Mouse (Mus musculus) MEL (cell line): ENCODE measurements around the gene Slc28a3. TPM values are rescaled to one million over a fixed set of nuclear protein-coding genes. Genes with fewer than 3 reads are reported as not detected.
A peak's percentile ranks its signal among the peaks of the same experiment; 100 is the strongest.

Experiments
- DNase-seq: peaks from one replicate; pipeline ENCODE4 v3.0.0; 2011; ENCODE audit warnings: low read depth, low spot score
- H3K27ac ChIP-seq: 2 replicates; pipeline ENCODE4 v1.5.1; 2012; ENCODE audit warnings: low read depth, mild to moderate bottlenecking, control low read depth, low read length, moderate library complexity; ENCODE audit not compliant: control insufficient read depth
- H3K27me3 ChIP-seq, 2 experiments: fragments of 150-350 bp in 1 of 2; sonication (generic) in 1 of 2; 2 replicates each; pipeline ENCODE4 v1.6.1; 2012; ENCODE audit warnings: low read length in 2 of 2, mild to moderate bottlenecking in 2 of 2, improper control_type of control experiment in 1 of 2, moderate library complexity in 1 of 2; ENCODE audit not compliant: insufficient read depth in 2 of 2, control insufficient read depth in 1 of 2
- H3K36me3 ChIP-seq, 2 experiments: 2 replicates each; pipeline ENCODE4 v1.6.1; 2012 to 2014; ENCODE audit warnings: low read length in 2 of 2, improper control_type of control experiment in 1 of 2, inconsistent platforms in 1 of 2, mild to moderate bottlenecking in 1 of 2; ENCODE audit not compliant: insufficient read depth in 2 of 2, control insufficient read depth in 1 of 2
- H3K4me1 ChIP-seq, 2 experiments: fragments of 150-350 bp in 1 of 2; sonication (generic) in 1 of 2; 2 replicates each; pipeline ENCODE4 v1.6.1; 2012; ENCODE audit warnings: low read length in 2 of 2, improper control_type of control experiment in 1 of 2, mild to moderate bottlenecking in 1 of 2; ENCODE audit not compliant: insufficient read depth in 2 of 2, control insufficient read depth in 1 of 2
- H3K4me3 ChIP-seq, 2 experiments: fragments of 150-350 bp in 1 of 2; sonication (generic) in 1 of 2; 2 replicates each; pipeline ENCODE4 v1.5.1; 2012; ENCODE audit warnings: low read depth in 2 of 2, low read length in 2 of 2, mild to moderate bottlenecking in 2 of 2, moderate library complexity in 2 of 2, control low read depth in 1 of 2, improper control_type of control experiment in 1 of 2; ENCODE audit not compliant: control insufficient read depth in 1 of 2, insufficient read depth in 1 of 2
- H3K79me2 ChIP-seq: 2 replicates; pipeline ENCODE4 v1.6.1; 2012; ENCODE audit warnings: mild to moderate bottlenecking, low read length, moderate library complexity; ENCODE audit not compliant: control insufficient read depth, poor library complexity, insufficient read depth
- H3K9ac ChIP-seq: 2 replicates; pipeline ENCODE4 v1.6.1; 2012; ENCODE audit warnings: low read depth, mild to moderate bottlenecking, control low read depth, low read length, moderate library complexity; ENCODE audit not compliant: control insufficient read depth, poor library complexity, severe bottlenecking
- H3K9me3 ChIP-seq: fragments of 150-350 bp; sonication (generic); replicated peaks from 2 replicates; pipeline ENCODE4 v1.6.1; 2012; ENCODE audit warnings: mild to moderate bottlenecking, low read length, improper control_type of control experiment, moderate library complexity; ENCODE audit not compliant: insufficient read depth
- CHD1 ChIP-seq: IDR thresholded peaks from 2 replicates; pipeline ENCODE4 v1.6.1; 2012; ENCODE audit warnings: low read depth, mild to moderate bottlenecking, inconsistent platforms, low read length, improper control_type of control experiment
- CHD2 ChIP-seq: IDR thresholded peaks from 2 replicates; pipeline ENCODE4 v1.6.1; 2011; ENCODE audit warnings: low read length, improper control_type of control experiment
- CTCF ChIP-seq, 3 experiments: IDR thresholded peaks in 2 of 3; conservative IDR thresholded peaks in 1 of 3; 2 replicates each; pipeline ENCODE4 v1.5.1; 2011 to 2012; ENCODE audit warnings: low read length in 3 of 3, low read depth in 2 of 3, mild to moderate bottlenecking in 2 of 3, improper control_type of control experiment in 1 of 3, inconsistent platforms in 1 of 3, mixed read lengths in 1 of 3, moderate library complexity in 1 of 3; ENCODE audit not compliant: control insufficient read depth in 1 of 3, insufficient read depth in 1 of 3, poor library complexity in 1 of 3, severe bottlenecking in 1 of 3
- E2F4 ChIP-seq: IDR thresholded peaks from 2 replicates; pipeline ENCODE4 v1.6.1; 2011; ENCODE audit warnings: low read depth, low read length, improper control_type of control experiment, borderline replicate concordance
- ELF1 ChIP-seq: IDR thresholded peaks from 2 replicates; pipeline ENCODE4 v1.6.1; 2014; ENCODE audit warnings: low read depth, mild to moderate bottlenecking, inconsistent platforms, low read length, improper control_type of control experiment, moderate library complexity
- HCFC1 ChIP-seq: IDR thresholded peaks from 2 replicates; pipeline ENCODE4 v1.6.1; 2012; ENCODE audit warnings: low read depth, mild to moderate bottlenecking, inconsistent platforms, low read length, improper control_type of control experiment, moderate library complexity
- JUND ChIP-seq: IDR thresholded peaks from 2 replicates; pipeline ENCODE4 v1.6.1; 2011; ENCODE audit warnings: low read depth, mild to moderate bottlenecking, improper control_type of control experiment, low read length
- KAT2A ChIP-seq: conservative IDR thresholded peaks from 2 replicates; pipeline ENCODE4 v1.6.1; 2012; ENCODE audit warnings: low read depth, low read length, improper control_type of control experiment, inconsistent platforms
- MAFK ChIP-seq: IDR thresholded peaks from 2 replicates; pipeline ENCODE4 v1.6.1; 2011; ENCODE audit warnings: low read depth, mild to moderate bottlenecking, low read length, improper control_type of control experiment, borderline replicate concordance
- MAX ChIP-seq: IDR thresholded peaks from 2 replicates; pipeline ENCODE4 v1.6.1; 2011; ENCODE audit warnings: low read length, improper control_type of control experiment
- MAZ ChIP-seq: IDR thresholded peaks from 2 replicates; pipeline ENCODE4 v1.6.1; 2012; ENCODE audit warnings: low read depth, mild to moderate bottlenecking, inconsistent platforms, low read length, improper control_type of control experiment
- MEF2A ChIP-seq: IDR thresholded peaks from 2 replicates; pipeline ENCODE4 v1.6.1; 2014; ENCODE audit warnings: low read depth, mild to moderate bottlenecking, inconsistent platforms, low read length, improper control_type of control experiment; ENCODE audit not compliant: poor library complexity, insufficient replicate concordance, severe bottlenecking; ENCODE audit errors: extremely low read depth
- MYC ChIP-seq: IDR thresholded peaks from 2 replicates; pipeline ENCODE4 v1.6.1; 2011; ENCODE audit warnings: low read depth, mild to moderate bottlenecking, low read length, improper control_type of control experiment, moderate library complexity
- NELFE ChIP-seq: IDR thresholded peaks from 2 replicates; pipeline ENCODE4 v1.6.1; 2011; ENCODE audit warnings: low read depth, low read length, improper control_type of control experiment
- POLR2AphosphoS2 ChIP-seq: IDR thresholded peaks from 2 replicates; pipeline ENCODE4 v1.6.1; 2011; ENCODE audit warnings: low read length, improper control_type of control experiment
- RCOR1 ChIP-seq: IDR thresholded peaks from 2 replicates; pipeline ENCODE4 v1.6.1; 2012; ENCODE audit warnings: low read depth, mild to moderate bottlenecking, inconsistent platforms, low read length, improper control_type of control experiment
- SMC3 ChIP-seq: IDR thresholded peaks from 2 replicates; pipeline ENCODE4 v1.6.1; 2011; ENCODE audit warnings: low read depth, low read length, improper control_type of control experiment
- TAL1 ChIP-seq: IDR thresholded peaks from 2 replicates; pipeline ENCODE4 v1.6.1; 2012; ENCODE audit warnings: mild to moderate bottlenecking, inconsistent platforms, low read length, moderate library complexity, mixed read lengths
- USF1 ChIP-seq: IDR thresholded peaks from 2 replicates; pipeline ENCODE4 v1.6.1; 2014; ENCODE audit warnings: low read depth, mild to moderate bottlenecking, inconsistent platforms, low read length, improper control_type of control experiment, moderate library complexity
- ZC3H11A ChIP-seq: IDR thresholded peaks from 2 replicates; pipeline ENCODE4 v1.6.1; 2012; ENCODE audit warnings: low read depth, mild to moderate bottlenecking, inconsistent platforms, low read length, improper control_type of control experiment
- ZKSCAN1 ChIP-seq: IDR thresholded peaks from 2 replicates; pipeline ENCODE4 v1.6.1; 2012; ENCODE audit warnings: low read depth, mild to moderate bottlenecking, inconsistent platforms, low read length, improper control_type of control experiment, moderate library complexity
- ZMIZ1 ChIP-seq: IDR thresholded peaks from 2 replicates; pipeline ENCODE4 v1.6.1; 2012; ENCODE audit warnings: low read depth, mild to moderate bottlenecking, inconsistent platforms, low read length, improper control_type of control experiment, moderate library complexity
- polyA plus RNA-seq, 2 experiments: library from polyadenylated mRNA; stranded (reverse) in 1 of 2; unstranded in 1 of 2; fragments of >175 nt in 1 of 2; fragments of >200 nt in 1 of 2; gene quantifications; 2 replicates each; pipeline versions ENCODE4 v1.2.1 to v1.2.4; 2012; ENCODE audit warnings: low replicate concordance in 2 of 2, low read depth in 1 of 2; ENCODE audit not compliant: insufficient read length in 2 of 2, insufficient read depth in 1 of 2, missing spikeins in 1 of 2
- total RNA-seq: library from RNA; depleted of rRNA; stranded (reverse); fragments of 300-350 nt; gene quantifications from 2 replicates; pipeline ENCODE4 v1.2.3, GENCODE M21; 2012

The Slc28a3 gene
- total and polyA plus RNA-seq, 3 experiments: 1.4 TPM; not detected in 2

GRCm38 (mm10) chr13:58656885-58657284 is 46.2 kb upstream of the Slc28a3 start:
- Histone ChIP-seq H3K27me3 (no peaks in the 10 kb centered on the region), H3K4me1 (no peaks in the 10 kb centered on the region), H3K79me2 (no peaks in the 10 kb centered on the region), H3K9ac (no peak overlapping the region), H3K9me3 (no peaks in the 10 kb centered on the region), H3K4me3 (no peak overlapping the region), H3K36me3 (no peaks in the 10 kb centered on the region)
- no peak for DNase-seq
- TF ChIP-seq ZKSCAN1: no peak
- TF ChIP-seq MAZ: no peak
- TF ChIP-seq MAFK: no peak
- TF ChIP-seq NELFE: no peak
- no peak for TF ChIP-seq RCOR1
- no peak for TF ChIP-seq USF1
- no peak for TF ChIP-seq ZMIZ1
- no peak for TF ChIP-seq MYC
- TF ChIP-seq MEF2A: no peak
- no peak for TF ChIP-seq CHD1
- TF ChIP-seq CHD2: no peak
- TF ChIP-seq ZC3H11A: no peak
- no peak for TF ChIP-seq E2F4
- no peak for TF ChIP-seq POLR2AphosphoS2
- no peak for TF ChIP-seq MAX
- no peak for TF ChIP-seq TAL1
- TF ChIP-seq HCFC1: no peak
- no peak for TF ChIP-seq JUND
- TF ChIP-seq, all 39 proteins: peak for 0
- H3K27ac ChIP-seq: no peak overlapping the region

GRCm38 (mm10) chr13:58655552-58655951 is 44.9 kb upstream of the Slc28a3 start:
- Histone ChIP-seq H3K4me1 (no peaks in the 10 kb centered on the region), H3K9ac (no peak overlapping the region), H3K9me3 (no peaks in the 10 kb centered on the region), H3K27ac (no peak overlapping the region), H3K4me3 (no peak overlapping the region), H3K79me2 (no peaks in the 10 kb centered on the region), H3K27me3 (no peaks in the 10 kb centered on the region), H3K36me3 (no peaks in the 10 kb centered on the region)
- peak; percentile 46 for DNase-seq
- TF ChIP-seq ELF1 (no peak), CTCF (IDR thresholded peaks at IDR 0.05 in 2 of 3, conservative IDR thresholded peaks at IDR 0.05 in 1 of 3; ENCODE audit: control insufficient read depth in 1 of 3, insufficient read depth in 1 of 3, low read depth in 2 of 3, low read length in 3 of 3, poor library complexity in 1 of 3, severe bottlenecking in 1 of 3) (peak; percentile 48 to 83 (median 67)), KAT2A (no peak), SMC3 (peak; percentile 31), ZMIZ1 (no peak)
